Mouse (Mus musculus) lung, adult 2 months (tissue): Measurements from ENCODE around the gene Myh10. TPM values are rescaled to one million over a fixed set of nuclear protein-coding genes. Genes with fewer than 3 reads are reported as not detected.

Experiments
- DNase-seq: peaks from one replicate; pipeline ENCODE4 v3.0.0; 2022
- H3K4me1 ChIP-seq: fragments of 200-500 bp; 2 replicates; pipeline ENCODE4 v1.6.1; 2011; ENCODE audit warnings: low read length; ENCODE audit not compliant: control insufficient read depth, insufficient read depth
- H3K4me3 ChIP-seq: fragments of 200-500 bp; replicated peaks from 2 replicates; pipeline ENCODE3; 2011; ENCODE audit warnings: low read depth, mild to moderate bottlenecking, control low read depth, low read length; ENCODE audit errors: extremely low read depth
- CTCF ChIP-seq: fragments of 200-500 bp; IDR thresholded peaks from 2 replicates; pipeline ENCODE4 v1.5.1; 2011; ENCODE audit warnings: mild to moderate bottlenecking, low read length, control low read depth; ENCODE audit not compliant: insufficient read depth
- POLR2A ChIP-seq: fragments of 200-500 bp; IDR thresholded peaks from 2 replicates; pipeline ENCODE4 v1.6.1; 2011; ENCODE audit warnings: low read depth, mild to moderate bottlenecking, control low read depth, low read length, borderline replicate concordance; ENCODE audit errors: extremely low read depth
- WGBS: fragments of 180-500 bp; shearing (Covaris S2); methylation state at CpG from one replicate; pipeline ENCODE4 v1.1.7; 2018; 5-methylcytosine and 5-hydroxymethylcytosine counted together
- polyA plus RNA-seq: library from polyadenylated mRNA; depleted of rRNA; stranded (reverse); fragments of >200 nt; gene quantifications from 2 replicates; pipeline ENCODE4 v1.2.3, GENCODE M21; 2012; rRNA removed

Myh10 gene
- polyA plus RNA-seq, 1 experiment: 123 TPM

DNA sequence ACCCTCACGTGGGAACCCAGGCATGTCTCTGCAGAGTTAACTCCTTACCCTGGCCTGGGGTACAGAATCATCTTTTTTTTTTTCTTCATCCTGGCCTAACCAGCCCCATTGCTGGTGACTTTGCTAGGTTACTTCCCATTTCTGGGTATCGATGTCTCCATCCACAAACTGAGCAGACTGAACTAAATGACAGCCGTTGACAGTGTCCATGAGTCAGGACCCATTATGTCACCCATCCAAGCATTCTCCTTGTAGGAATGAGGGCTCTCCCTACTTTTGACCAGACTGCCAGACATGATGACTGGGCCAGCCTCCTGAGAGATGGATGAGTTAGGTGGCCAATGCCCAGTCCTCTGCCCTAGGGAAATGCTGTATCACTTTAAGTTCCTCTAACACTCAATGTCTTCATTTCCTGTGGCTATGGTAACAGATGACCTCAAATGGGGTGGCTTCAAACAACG, 172.3 kb downstream of the Myh10 start:
- Histone ChIP-seq H3K4me3 (no peak overlapping the region), H3K4me1 (peaks cover 14% of the 10 kb centered on the region)
- no peak for DNase-seq
- WGBS: 47% methylated on average over 4 of the region's 4 CpGs
- TF ChIP-seq POLR2A (no peak), CTCF (no peak)

DNA sequence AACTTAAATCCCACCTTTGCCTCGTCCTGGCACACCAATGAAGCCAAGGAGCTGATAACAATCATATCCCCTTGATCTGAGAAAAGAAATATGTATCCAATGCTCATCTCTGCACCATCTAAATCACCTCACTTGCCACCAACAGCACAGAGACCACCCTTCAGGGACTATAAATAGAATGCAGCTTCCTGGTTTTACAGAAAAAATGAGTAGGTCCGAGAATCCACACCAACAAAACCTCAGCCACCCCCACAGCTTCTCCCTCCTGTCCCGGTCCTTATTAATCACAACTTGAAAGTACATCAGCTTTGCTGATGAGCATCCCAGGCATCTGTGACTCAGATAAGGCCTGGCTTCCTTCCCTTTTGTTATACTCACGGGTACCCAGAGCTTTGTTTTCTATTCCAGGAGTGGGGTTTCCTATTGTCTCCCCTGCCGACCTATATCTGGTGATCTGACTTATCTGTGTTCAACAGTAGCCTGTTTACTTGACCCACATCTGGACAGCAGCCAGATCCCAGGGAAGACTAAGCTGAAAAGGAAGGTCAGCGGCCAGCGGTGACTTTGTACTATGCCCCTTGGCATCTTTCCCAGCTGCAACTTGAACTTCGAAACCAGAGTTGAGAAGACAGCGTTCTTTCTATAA, 173.3 kb downstream of the Myh10 start:
- WGBS: 10% methylated on average over 9 of the region's 9 CpGs
- peak; percentile 70 for DNase-seq

More for the DNA sequence above, 173.3 kb downstream of the Myh10 start:
- TF ChIP-seq POLR2A (no peak), CTCF (no peak)
- H3K4me1 ChIP-seq: peaks cover 14% of the 10 kb centered on the region
- H3K4me3 ChIP-seq: no peak overlapping the region

Other genes starting within 250 kb of the Myh10 start
- 12.3 and 13.3 TPM in 2 replicates for gene Pik3r6, start 188.5 kb upstream of the Myh10 start, polyA plus RNA-seq
- gene Mfsd6l, start 135.4 kb upstream of the Myh10 start, polyA plus RNA-seq: 3.4 and 4.3 TPM in 2 replicates
- 5.0 and 8.5 TPM in 2 replicates for gene Ccdc42, start 104.5 kb upstream of the Myh10 start, polyA plus RNA-seq
- gene Ndel1, start 180.3 kb downstream of the Myh10 start, polyA plus RNA-seq: 74.3 and 75.3 TPM in 2 replicates
- 0.14 and 1.4 TPM in 2 replicates for gene Rnf222, start 197.0 kb downstream of the Myh10 start, polyA plus RNA-seq
- 469 and 674 TPM in 2 replicates for gene Rpl26, start 210.0 kb downstream of the Myh10 start, polyA plus RNA-seq
- 0.19 and 0.25 TPM in 2 replicates for gene Odf4, start 235.5 kb downstream of the Myh10 start, polyA plus RNA-seq